Mouse (Mus musculus) hindbrain, postnatal 0 days (tissue): ENCODE results near the gene Tssk3. TPM values are rescaled to one million over a fixed set of nuclear protein-coding genes. Genes with fewer than 3 reads are reported as not detected.
A peak's percentile ranks its signal among the peaks of the same experiment; 100 is the strongest.

Source experiments
- ATAC-seq: fragments of 200-750 bp; cut with Nextera tagmentation; 2 replicates; pipeline ENCODE4 v1.8.0; 2017; ENCODE audit warnings: mild to moderate bottlenecking, moderate TSS enrichment, moderate library complexity
- DNase-seq: peaks from one replicate; pipeline ENCODE4 v3.0.0-alpha.2; 2015; ENCODE audit warnings: low spot score
- H3K27ac ChIP-seq: fragments of 300-500 bp; sonication (generic); 2 replicates; pipeline ENCODE4 v1.5.1; 2014; ENCODE audit warnings: mild to moderate bottlenecking
- H3K27me3 ChIP-seq: fragments of 300-500 bp; sonication (generic); 2 replicates; pipeline ENCODE4 v1.6.1; 2014; ENCODE audit warnings: low read length, mixed read lengths; ENCODE audit not compliant: insufficient read depth
- H3K36me3 ChIP-seq: fragments of 300-500 bp; sonication (generic); 2 replicates; pipeline ENCODE4 v1.6.1; 2014; ENCODE audit warnings: low read length, mixed read lengths; ENCODE audit not compliant: insufficient read depth
- H3K4me1 ChIP-seq: fragments of 300-500 bp; sonication (generic); 2 replicates; pipeline ENCODE4 v1.6.1; 2014; ENCODE audit warnings: antibody characterized with exemption, low read length, mixed read lengths; ENCODE audit not compliant: insufficient read depth
- H3K4me2 ChIP-seq: fragments of 300-500 bp; sonication (generic); 2 replicates; pipeline ENCODE4 v1.6.1; 2014; ENCODE audit warnings: low read depth, mild to moderate bottlenecking, low read length, moderate library complexity, mixed read lengths
- H3K4me3 ChIP-seq: fragments of 300-500 bp; sonication (generic); 2 replicates; pipeline ENCODE4 v1.5.1; 2014; ENCODE audit warnings: low read length
- H3K9ac ChIP-seq: fragments of 300-500 bp; sonication (generic); replicated peaks from 2 replicates; pipeline ENCODE4 v1.6.1; 2014; ENCODE audit warnings: mild to moderate bottlenecking, low read length, moderate library complexity, mixed read lengths
- H3K9me3 ChIP-seq: fragments of 300-500 bp; sonication (generic); 2 replicates; pipeline ENCODE4 v1.6.1; 2016; ENCODE audit warnings: low read length, mixed read lengths
- CTCF ChIP-seq: IDR thresholded peaks from 2 replicates; pipeline ENCODE4 v1.5.1; 2016; ENCODE audit warnings: antibody characterized with exemption, control low read depth, low read depth
- WGBS: fragments of 180-500 bp; shearing (Covaris S2); extraction: QIAGEN DNeasy Blood & Tissue Kit; methylation state at CpG from one replicate; pipeline ENCODE4 v1.1.7; 2014; 5-methylcytosine and 5-hydroxymethylcytosine counted together
- polyA plus RNA-seq: library from polyadenylated mRNA; unstranded; fragments of >200 nt; fragmentation: Nextera tagmentation; extraction: Ambion mirVana; gene quantifications from 2 replicates; pipeline ENCODE4 v1.2.1, GENCODE M21; 2015
- total RNA-seq: library from RNA; depleted of rRNA; stranded (reverse); fragments of >200 nt; gene quantifications from 2 replicates; pipeline ENCODE4 v1.2.3, GENCODE M21; 2014

Gene Tssk3
- total and polyA plus RNA-seq, 2 experiments from 2014 or later, result 1.3 TPM; not detected in 1

GRCm38 (mm10) chr4:129508834-129509600 is 18.2 kb upstream of the Tssk3 start:
- no peak for TF ChIP-seq CTCF
- H3K27ac ChIP-seq, result peak overlapping the region; percentile 54
- DNase-seq (peak; percentile 57), ATAC-seq (no peak)
- no peaks in the 10 kb centered on the region for H3K9me3 ChIP-seq
- H3K4me2 ChIP-seq, result no peak overlapping the region
- no peak overlapping the region for H3K4me3 ChIP-seq
- H3K27me3 ChIP-seq, result no peaks in the 10 kb centered on the region
- H3K9ac ChIP-seq, result no peak overlapping the region
- peaks cover 12% of the 10 kb centered on the region; the same call in 1 of the 2 replicates for H3K4me1 ChIP-seq
- WGBS, result 41% methylated on average over 15 of the region's 15 CpGs
- no peaks in the 10 kb centered on the region for H3K36me3 ChIP-seq

GRCm38 (mm10) chr4:129508237-129508515 is 17.4 kb upstream of the Tssk3 start:
- DNase-seq (no peak), ATAC-seq (no peak)
- no peak overlapping the region for H3K9ac ChIP-seq
- H3K27me3 ChIP-seq, result no peaks in the 10 kb centered on the region
- no peak overlapping the region for H3K4me3 ChIP-seq
- 0 out of 2 replicates have a peak overlapping the region, but pooled peaks have one; percentile 20 for H3K27ac ChIP-seq
- H3K36me3 ChIP-seq, result no peaks in the 10 kb centered on the region
- peaks cover 12% of the 10 kb centered on the region; the same call in 1 of the 2 replicates for H3K4me1 ChIP-seq
- no peaks in the 10 kb centered on the region for H3K9me3 ChIP-seq
- WGBS, result 57% methylated on average over 3 of the region's 3 CpGs
- no peak for TF ChIP-seq CTCF
- H3K4me2 ChIP-seq, result no peak overlapping the region

- Histone ChIP-seq H3K27me3 (no peaks in the 10 kb centered on the region), H3K4me2 (no peak overlapping the region), H3K4me1 (peaks cover 12% of the 10 kb centered on the region; the same call in 1 of the 2 replicates), H3K9me3 (no peaks in the 10 kb centered on the region), H3K27ac (no peak overlapping the region), H3K4me3 (no peak overlapping the region), H3K9ac (no peak overlapping the region), H3K36me3 (no peaks in the 10 kb centered on the region)
- ATAC-seq (no peak), DNase-seq (no peak)
- WGBS, result 71% methylated on average over 9 of the region's 10 CpGs
- TF ChIP-seq CTCF, result no peak
Observed at GRCm38 (mm10) chr4:129507434-129508236, 16.8 kb upstream of the Tssk3 start.

- no peaks in the 10 kb centered on the region for H3K36me3 ChIP-seq
- H3K9me3 ChIP-seq, result no peaks in the 10 kb centered on the region
- DNase-seq (no peak), ATAC-seq (no peak)
- no peak overlapping the region for H3K9ac ChIP-seq
- no peak overlapping the region for H3K27ac ChIP-seq
- H3K4me2 ChIP-seq, result no peak overlapping the region
- H3K27me3 ChIP-seq, result no peaks in the 10 kb centered on the region
- H3K4me3 ChIP-seq, result no peak overlapping the region
- WGBS, result 87% methylated on average over 3 of the region's 3 CpGs
- H3K4me1 ChIP-seq, result peaks cover 8% of the 10 kb centered on the region; the same call in 1 of the 2 replicates
- no peak for TF ChIP-seq CTCF
Observed at GRCm38 (mm10) chr4:129505511-129505910, 14.7 kb upstream of the Tssk3 start.

- 67% methylated on average over 11 of the region's 11 CpGs for WGBS
Observed at GRCm38 (mm10) chr4:129502901-129503444, 12.2 kb upstream of the Tssk3 start.

GRCm38 (mm10) chr4:129502327-129502888 is 11.6 kb upstream of the Tssk3 start:
- H3K36me3 ChIP-seq, result no peaks in the 10 kb centered on the region
- DNase-seq, result no peak
- H3K9me3 ChIP-seq, result no peaks in the 10 kb centered on the region
- no peaks in the 10 kb centered on the region for H3K27me3 ChIP-seq
- TF ChIP-seq CTCF, result no peak
- no peak overlapping the region for H3K27ac ChIP-seq
- ATAC-seq, result no peak
- H3K4me2 ChIP-seq, result no peak overlapping the region
- H3K9ac ChIP-seq, result no peak overlapping the region
- H3K4me1 ChIP-seq, result no peaks in the 10 kb centered on the region
- WGBS, result 63% methylated on average over 9 of the region's 9 CpGs
- no peak overlapping the region for H3K4me3 ChIP-seq

More at GRCm38 (mm10) chr4:129502901-129503444, 12.2 kb upstream of the Tssk3 start:
- H3K4me2 ChIP-seq, result no peak overlapping the region
- H3K9me3 ChIP-seq, result no peaks in the 10 kb centered on the region
- no peak for TF ChIP-seq CTCF
- H3K4me3 ChIP-seq, result no peak overlapping the region
- H3K27me3 ChIP-seq, result no peaks in the 10 kb centered on the region
- no peak overlapping the region for H3K9ac ChIP-seq
- ATAC-seq (no peak), DNase-seq (no peak)
- H3K4me1 ChIP-seq, result no peaks in the 10 kb centered on the region
- H3K27ac ChIP-seq, result no peak overlapping the region
- no peaks in the 10 kb centered on the region for H3K36me3 ChIP-seq
